Mouse (Mus musculus) brown adipose tissue, adult 24 weeks (tissue): ENCODE data around the gene Rtn3. TPM values are rescaled to one million over a fixed set of nuclear protein-coding genes. Genes with fewer than 3 reads are reported as not detected.

ENCODE experiments used
- H3K27ac ChIP-seq: fragments of 200-500 bp; replicated peaks from 2 replicates; pipeline ENCODE4 v1.5.1; 2012; ENCODE audit warnings: low read depth, mild to moderate bottlenecking, low read length
- H3K4me1 ChIP-seq: fragments of 200-500 bp; 2 replicates; pipeline ENCODE4 v1.6.1; 2012; ENCODE audit warnings: low read length, mixed read lengths; ENCODE audit not compliant: control insufficient read depth, insufficient read depth, insufficient read length
- H3K4me3 ChIP-seq: fragments of 200-500 bp; 2 replicates; pipeline ENCODE4 v1.5.1; 2012; ENCODE audit warnings: low read depth, mild to moderate bottlenecking, low read length, moderate library complexity; ENCODE audit not compliant: insufficient read depth
- polyA plus RNA-seq: library from polyadenylated mRNA; stranded (reverse); fragments of >200 nt; gene quantifications from 2 replicates; pipeline ENCODE4 v1.2.4, GENCODE M21; 2012; ENCODE audit not compliant: missing spikeins, insufficient read depth, insufficient read length

Rtn3 gene
- polyA plus RNA-seq, 1 experiment = 218 TPM

GRCm38 (mm10) chr19:7458901-7459300, 24.2 kb downstream of the Rtn3 start:
- Histone ChIP-seq H3K4me3 (no peak overlapping the region), H3K27ac (no peak overlapping the region), H3K4me1 (peaks cover 2% of the 10 kb centered on the region)

GRCm38 (mm10) chr19:7456803-7457202, 26.3 kb downstream of the Rtn3 start:
- H3K4me3 ChIP-seq = no peak overlapping the region
- H3K27ac ChIP-seq = no peak overlapping the region
- no peaks in the 10 kb centered on the region; the same call in none of the 2 replicates for H3K4me1 ChIP-seq

DNA sequence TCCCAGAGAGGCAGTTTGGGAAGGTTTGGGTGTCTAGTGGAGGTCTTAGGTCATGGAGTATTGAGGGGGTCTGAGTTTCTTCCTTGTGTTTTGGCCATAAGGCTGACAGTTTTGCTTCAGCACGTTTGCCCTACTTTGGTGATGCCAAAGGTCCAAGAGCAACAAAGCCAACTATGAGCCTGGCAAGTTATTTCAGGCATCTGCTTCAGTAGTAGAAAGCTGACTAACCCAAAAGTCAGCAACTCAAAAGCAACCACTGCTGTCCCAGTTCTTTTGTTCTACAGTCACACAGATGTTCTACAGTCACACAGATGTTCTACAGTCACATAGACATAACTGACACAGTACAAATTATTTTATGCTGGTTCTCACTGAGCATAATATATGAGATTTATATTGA, 37.5 kb downstream of the Rtn3 start:
- peaks cover 7% of the 10 kb centered on the region for H3K4me1 ChIP-seq
- no peak overlapping the region for H3K4me3 ChIP-seq
- H3K27ac ChIP-seq = no peak overlapping the region

DNA sequence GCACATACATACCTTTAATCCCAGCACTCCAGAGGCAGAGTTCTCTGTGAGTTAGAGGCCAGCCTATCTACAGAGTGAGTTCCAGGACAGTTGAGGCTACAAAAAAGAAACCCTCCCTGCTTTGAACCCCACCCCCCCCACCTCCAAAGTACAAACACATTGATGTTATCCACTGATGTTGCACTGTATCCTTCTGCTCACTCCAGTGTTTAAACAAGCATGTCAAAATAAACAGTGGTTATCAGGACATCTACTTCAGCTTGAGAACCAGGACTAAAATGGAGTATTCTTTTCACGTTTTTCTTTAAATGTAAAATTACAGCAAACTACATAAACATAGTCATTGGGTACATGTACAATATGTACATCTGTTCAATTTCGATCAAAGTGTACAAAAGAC, 38.0 kb downstream of the Rtn3 start:
- Histone ChIP-seq H3K27ac (no peak overlapping the region), H3K4me3 (no peak overlapping the region), H3K4me1 (peaks cover 7% of the 10 kb centered on the region)

- Histone ChIP-seq H3K4me3 (no peak overlapping the region), H3K4me1 (peaks cover 7% of the 10 kb centered on the region), H3K27ac (no peak overlapping the region)
Measured at GRCm38 (mm10) chr19:7441493-7441892, 41.6 kb downstream of the Rtn3 start.

- H3K4me1 ChIP-seq = peaks cover 3% of the 10 kb centered on the region; the same call in 1 of the 2 replicates
- H3K4me3 ChIP-seq = no peak overlapping the region
- H3K27ac ChIP-seq = no peak overlapping the region
Measured at GRCm38 (mm10) chr19:7438295-7438694, 44.8 kb downstream of the Rtn3 start.

- H3K4me3 ChIP-seq = no peak overlapping the region
- H3K4me1 ChIP-seq = peaks cover 1% of the 10 kb centered on the region; the same call in 1 of the 2 replicates
- H3K27ac ChIP-seq = no peak overlapping the region
Measured at GRCm38 (mm10) chr19:7436061-7436970, 46.8 kb downstream of the Rtn3 start.

GRCm38 (mm10) chr19:7434887-7435286, 48.2 kb downstream of the Rtn3 start:
- H3K4me3 ChIP-seq = no peak overlapping the region
- H3K27ac ChIP-seq = no peak overlapping the region
- H3K4me1 ChIP-seq = no peaks in the 10 kb centered on the region

GRCm38 (mm10) chr19:7425398-7425775, 57.7 kb downstream of the Rtn3 start:
- H3K4me1 ChIP-seq = peaks cover 5% of the 10 kb centered on the region; the same call in 1 of the 2 replicates
- H3K4me3 ChIP-seq = no peak overlapping the region
- no peak overlapping the region for H3K27ac ChIP-seq

DNA sequence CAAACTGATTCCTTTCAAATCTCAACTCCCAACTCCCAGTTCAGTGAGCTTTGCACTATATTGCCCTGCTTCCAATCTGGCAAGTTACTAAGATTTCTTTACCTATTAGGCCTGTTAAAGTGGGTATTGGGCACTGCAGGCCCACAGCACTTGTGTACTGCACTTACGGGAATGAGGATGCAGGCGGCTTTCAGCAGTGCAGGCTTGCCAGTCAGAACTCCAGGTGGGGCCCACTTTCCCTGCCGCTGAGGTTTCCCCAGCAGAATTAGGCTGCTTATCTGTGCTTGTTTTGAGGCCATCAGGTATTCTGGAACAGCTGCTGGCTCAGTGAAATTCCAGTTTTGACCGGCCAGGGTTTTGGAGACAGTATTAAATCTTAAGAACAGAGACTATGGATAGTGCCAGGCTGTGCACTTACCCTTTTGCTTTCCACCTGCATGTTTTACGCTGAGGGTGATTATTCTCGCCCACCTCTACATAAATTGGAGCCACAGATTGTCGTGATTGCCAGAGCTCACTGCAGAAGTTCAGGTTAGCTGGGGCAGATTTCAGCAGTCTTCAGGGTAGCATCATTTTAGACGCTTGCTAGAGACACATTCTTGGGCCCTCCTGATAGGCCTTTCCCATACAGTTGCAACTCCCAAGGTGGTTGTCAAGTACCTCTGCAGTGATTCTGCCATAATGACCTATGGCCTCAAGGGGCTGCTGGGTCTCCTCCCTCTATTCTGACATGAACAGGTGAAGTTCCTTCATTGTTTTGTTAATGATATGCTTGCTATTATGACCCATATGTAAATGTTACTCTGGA, 58.3 kb downstream of the Rtn3 start:
- H3K4me1 ChIP-seq = peaks cover 5% of the 10 kb centered on the region; the same call in 1 of the 2 replicates
- H3K27ac ChIP-seq = no peak overlapping the region

GRCm38 (mm10) chr19:7424131-7424530, 59.0 kb downstream of the Rtn3 start:
- peaks cover 7% of the 10 kb centered on the region for H3K4me1 ChIP-seq
- no peak overlapping the region for H3K4me3 ChIP-seq
- H3K27ac ChIP-seq = no peak overlapping the region

More for the DNA sequence above, 58.3 kb downstream of the Rtn3 start:
- no peak overlapping the region for H3K4me3 ChIP-seq

DNA sequence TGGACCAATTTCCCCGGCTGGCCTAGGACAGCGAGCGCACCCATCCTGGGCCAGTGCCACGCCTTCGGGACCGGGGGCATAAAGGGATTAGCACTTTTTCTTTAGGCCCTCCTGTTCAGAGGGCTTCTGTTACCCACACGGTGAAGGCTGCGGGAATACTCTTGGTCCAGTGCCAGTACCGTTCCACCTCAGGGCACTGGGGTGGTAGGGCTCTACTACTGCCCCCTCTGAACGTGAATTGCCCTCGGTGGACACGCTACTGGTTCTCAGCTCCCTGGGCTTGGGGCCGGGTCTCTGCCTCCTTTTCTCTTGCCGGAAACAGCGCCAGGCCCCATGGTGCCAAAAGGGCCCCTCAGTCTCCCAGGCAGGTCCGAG, 59.4 kb downstream of the Rtn3 start:
- Histone ChIP-seq H3K4me3 (peak overlapping the region; percentile 17; the same call in 1 of the 2 replicates), H3K4me1 (peaks cover 10% of the 10 kb centered on the region), H3K27ac (0 out of 2 replicates have a peak overlapping the region, but pooled peaks have one; percentile 17)

DNA sequence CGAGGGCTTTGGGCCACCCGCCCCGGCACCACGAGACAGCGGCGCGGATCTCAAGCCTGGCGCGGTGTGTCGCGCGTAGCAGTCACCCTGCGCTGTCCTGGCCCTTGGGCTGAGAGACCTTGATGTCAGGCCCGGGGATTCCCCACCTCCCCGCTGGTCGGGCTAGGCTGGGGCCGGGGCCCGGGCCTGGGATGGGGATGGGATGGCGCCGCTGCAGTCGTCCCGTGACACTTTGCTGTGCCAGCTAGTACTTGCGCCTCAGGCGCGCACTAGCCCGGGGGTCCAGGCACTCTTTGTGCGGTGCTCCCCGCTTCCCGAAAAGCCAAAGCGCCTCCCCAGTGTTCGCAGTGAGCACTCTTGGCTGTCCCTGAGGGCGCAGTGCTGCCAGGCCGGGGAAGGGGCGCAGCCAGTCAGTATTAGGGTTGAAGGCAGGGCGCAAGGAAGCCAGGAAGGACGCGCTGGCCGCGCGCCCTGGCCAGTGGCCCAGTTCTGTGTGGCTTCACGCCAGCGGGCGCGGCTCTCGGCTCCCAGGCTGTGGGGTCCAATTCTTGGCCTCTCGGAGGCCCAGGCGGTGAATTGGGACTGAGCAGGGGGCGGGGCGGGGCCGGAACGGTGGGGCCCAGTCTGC, 59.9 kb downstream of the Rtn3 start:
- Histone ChIP-seq H3K27ac (0 out of 2 replicates have a peak overlapping the region, but pooled peaks have one; percentile 5), H3K4me3 (peak overlapping the region; percentile 42), H3K4me1 (peaks cover 10% of the 10 kb centered on the region)

DNA sequence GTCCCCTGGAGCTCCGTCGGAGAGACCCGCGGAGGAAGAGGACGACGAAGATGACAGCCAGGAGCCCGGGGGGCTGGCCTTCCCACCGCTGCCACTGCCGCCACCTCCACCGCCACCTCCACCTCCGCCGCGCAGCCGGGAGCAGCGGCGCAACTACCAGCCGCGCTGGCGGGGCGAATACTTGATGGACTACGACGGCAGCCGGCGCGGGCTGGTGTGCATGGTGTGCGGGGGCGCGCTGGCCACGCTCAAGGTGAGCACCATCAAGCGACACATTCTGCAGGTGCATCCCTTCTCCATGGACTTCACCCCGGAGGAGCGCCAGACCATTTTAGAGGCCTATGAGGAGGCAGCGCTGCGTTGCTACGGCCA, 60.4 kb downstream of the Rtn3 start:
- Histone ChIP-seq H3K27ac (0 out of 2 replicates have a peak overlapping the region, but pooled peaks have one; percentile 5), H3K4me1 (peaks cover 10% of the 10 kb centered on the region)

More for the DNA sequence above, 60.4 kb downstream of the Rtn3 start:
- H3K4me3 ChIP-seq = peak overlapping the region; percentile 42
